Mouse (Mus musculus) B cell, adult 2 months (primary cell): ENCODE results near the gene Hydin.
"Not testable (repeated sequence)": the region's sequence is repeated elsewhere in the genome, so short reads cannot be mapped to it uniquely, and the experiment has no call there.

Experiments
- DNase-seq, 2 experiments: peaks; one replicate each; pipeline ENCODE4 v3.0.0; 2022

Hydin gene

DNA sequence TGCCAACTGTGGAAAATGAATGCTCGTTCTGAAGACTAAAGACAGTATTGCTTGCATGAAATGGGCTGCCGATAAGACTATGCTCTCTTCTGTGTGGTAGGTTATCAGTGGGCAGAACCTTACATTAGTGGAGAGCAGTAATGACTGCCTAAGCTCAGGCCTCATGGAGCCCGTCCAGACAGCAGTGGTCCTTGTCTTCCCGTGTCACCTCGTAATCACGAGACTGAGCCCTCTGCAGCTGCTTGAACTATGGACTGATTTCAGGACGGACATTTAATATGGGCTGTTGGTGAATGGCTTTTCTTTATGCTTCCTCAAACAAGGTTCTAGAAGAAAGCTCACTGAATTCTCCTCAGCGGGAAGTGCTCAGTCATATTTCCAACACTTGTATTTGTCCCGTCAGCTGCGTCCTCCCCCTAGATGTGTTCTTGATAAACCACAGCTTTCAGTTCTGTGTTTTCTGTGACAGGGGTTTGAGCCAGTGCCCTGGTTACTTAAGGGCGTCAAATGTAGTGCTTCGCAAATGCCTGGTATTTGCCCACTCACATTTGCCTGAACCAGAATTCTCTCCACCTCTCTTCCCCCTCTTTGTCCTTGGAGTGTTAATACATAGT, 73.4 kb downstream of the Hydin start:
- DNase-seq = no peak

DNA sequence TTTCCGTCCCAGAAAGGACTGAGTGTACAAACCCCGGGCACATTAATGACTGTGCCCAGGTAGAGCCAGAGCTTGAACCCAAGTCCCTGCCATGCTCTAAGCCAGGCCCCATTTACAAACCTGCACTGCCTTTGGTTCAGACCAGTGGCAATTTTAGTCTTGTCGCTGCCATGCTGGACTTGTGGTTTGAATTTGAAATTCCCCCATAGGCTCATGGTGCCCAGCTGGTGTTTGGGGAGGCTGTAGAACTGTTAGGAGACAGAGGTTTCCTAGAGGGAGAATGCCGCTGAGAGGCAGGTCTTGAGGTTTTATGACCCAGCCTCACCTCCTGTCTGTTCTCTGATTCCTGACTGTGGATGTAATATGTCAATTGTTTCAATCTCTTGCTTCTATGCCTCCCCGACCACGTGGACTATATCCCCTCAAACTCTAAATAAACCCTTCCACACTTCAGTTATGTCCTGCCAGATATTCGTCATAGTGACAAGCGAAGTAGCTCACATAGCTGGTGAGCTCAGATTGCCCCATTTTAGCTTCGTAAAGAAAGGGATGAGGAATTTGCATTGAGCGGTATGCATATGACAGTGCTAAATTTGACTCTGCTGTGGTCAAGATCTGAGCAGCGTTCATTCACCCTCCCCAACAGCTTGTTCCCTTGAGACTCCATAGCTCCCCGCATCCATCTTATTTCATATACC, 79.1 kb downstream of the Hydin start:
- no peak for DNase-seq

GRCm38 (mm10) chr8:110346915-110347314, 80.1 kb downstream of the Hydin start:
- no peak for DNase-seq

DNA sequence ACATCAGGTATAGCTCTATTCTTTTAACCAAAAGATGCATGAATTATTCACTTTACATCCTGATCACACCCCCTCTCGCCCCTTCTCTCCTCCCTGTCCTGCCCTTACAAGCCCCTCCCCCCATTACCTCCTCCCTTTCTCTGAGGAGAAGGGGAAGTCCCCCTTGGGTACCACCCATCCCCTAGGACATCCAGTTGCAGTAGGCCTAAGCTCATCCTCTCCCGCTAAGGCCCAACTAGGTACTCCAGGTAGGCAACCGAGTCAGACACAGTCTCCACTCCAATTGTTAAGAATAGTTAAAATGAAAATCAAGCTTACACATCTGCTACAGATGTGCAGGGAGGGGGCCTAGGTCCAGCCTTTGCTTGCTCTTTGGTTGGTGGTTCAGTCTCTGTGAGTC, 83.9 kb downstream of the Hydin start:
- DNase-seq = no peak

- DNase-seq = no peak
Observed at GRCm38 (mm10) chr8:110351909-110352308, 85.1 kb downstream of the Hydin start.

DNA sequence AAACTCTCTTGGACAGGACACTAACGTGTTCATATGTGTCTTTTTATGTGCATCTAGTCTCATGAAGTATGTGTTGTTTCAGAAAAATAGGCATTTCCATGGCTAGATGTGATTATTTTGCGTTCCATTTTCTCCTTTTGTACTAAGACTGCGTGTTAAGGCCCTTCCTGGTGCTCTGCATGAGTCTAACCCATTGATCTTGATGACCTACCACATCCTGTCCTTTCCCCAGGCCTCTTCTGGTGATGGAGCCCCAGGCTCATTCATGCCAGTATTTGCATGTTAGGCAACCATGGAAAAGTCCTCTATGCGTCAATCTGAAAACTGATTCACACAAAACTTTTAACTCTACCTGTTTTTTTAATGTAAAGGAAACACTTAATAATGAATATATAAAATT, 96.2 kb downstream of the Hydin start:
- no peak for DNase-seq

DNA sequence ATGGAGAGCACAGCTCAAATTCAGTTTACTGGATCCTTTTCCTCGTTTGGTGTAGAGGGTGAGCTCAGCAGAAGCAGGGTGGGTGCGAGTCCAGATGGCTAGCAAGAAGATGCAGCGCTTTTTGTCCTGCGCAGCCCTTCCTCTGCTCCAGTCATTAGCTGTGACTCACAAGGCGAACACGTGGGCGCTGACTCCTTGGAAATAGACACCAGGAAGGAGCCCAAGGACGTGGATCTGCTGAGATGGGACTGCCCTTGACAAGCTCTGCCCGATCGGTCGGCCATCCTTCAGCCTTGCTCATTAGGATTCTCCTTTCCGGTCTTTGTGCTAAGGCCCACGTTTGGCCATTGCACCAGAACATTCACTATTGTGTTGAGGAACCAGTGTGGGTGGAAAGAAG, 106.1 kb downstream of the Hydin start:
- no peak for DNase-seq

GRCm38 (mm10) chr8:110373695-110374094, 106.9 kb downstream of the Hydin start:
- no peak for DNase-seq

GRCm38 (mm10) chr8:110382751-110383150, 116.0 kb downstream of the Hydin start:
- DNase-seq = no peak

GRCm38 (mm10) chr8:110384632-110385031, 117.9 kb downstream of the Hydin start:
- not testable (repeated sequence) for DNase-seq

DNA sequence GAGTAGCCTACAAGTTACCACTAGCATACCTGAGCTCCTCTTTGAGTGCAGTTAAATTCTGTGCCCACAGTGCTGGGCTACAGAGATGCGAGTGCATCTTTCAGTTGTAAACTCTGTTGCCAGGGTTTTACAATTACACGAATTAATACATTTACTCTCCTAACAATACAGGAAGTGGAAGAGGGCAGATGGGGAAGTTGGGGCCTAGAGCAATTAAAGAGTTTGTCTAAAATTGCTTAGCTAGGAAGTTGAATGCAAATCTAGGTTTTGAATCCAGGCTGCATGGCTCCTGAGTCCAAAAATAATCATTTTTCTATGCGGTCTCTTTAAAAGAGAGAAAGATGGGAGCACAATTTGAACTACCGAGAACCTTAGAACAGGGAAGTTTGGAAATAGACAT, 128.9 kb downstream of the Hydin start:
- DNase-seq = no peak

- DNase-seq = no peak
Observed at GRCm38 (mm10) chr8:110400536-110400935, 133.8 kb downstream of the Hydin start.

DNA sequence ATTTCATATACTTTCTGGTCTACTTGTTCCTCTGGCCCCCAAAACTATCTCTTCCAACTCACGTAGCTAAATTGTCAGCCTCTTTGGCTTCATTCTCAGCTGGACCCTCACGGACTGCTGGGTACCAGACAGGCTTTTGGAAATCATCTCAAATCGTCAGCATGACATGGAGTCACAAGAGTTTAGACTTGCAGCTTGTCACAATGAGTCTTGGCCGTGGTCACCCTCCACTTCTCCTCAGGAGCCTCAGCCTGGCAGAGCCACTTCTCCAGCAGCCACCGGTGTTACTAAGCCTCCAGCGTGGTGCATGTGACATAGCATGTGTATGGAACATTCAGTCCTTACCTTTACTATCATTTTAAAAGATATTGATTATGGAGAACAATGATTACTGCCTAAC, 135.5 kb downstream of the Hydin start:
- DNase-seq = no peak

DNA sequence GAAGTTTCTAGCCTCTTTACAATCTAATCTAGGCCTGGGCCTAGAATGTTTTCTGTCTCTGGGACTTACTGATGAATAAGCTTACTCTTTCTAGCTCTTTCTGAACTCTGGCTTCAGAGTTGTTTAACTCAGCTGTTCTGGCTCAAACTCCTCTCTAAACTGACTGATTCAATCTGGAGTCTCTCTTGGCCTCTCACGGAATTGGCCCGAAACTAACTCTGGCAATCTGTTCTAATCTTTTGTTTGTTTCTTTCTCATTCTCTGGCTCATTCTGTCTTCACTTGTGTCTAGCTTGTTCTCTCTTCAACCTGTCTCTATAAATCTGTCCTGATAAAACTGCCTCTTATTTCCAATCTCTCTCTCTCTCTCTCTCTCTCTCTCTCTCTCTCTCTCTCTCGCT, 137.7 kb downstream of the Hydin start:
- no peak for DNase-seq

DNA sequence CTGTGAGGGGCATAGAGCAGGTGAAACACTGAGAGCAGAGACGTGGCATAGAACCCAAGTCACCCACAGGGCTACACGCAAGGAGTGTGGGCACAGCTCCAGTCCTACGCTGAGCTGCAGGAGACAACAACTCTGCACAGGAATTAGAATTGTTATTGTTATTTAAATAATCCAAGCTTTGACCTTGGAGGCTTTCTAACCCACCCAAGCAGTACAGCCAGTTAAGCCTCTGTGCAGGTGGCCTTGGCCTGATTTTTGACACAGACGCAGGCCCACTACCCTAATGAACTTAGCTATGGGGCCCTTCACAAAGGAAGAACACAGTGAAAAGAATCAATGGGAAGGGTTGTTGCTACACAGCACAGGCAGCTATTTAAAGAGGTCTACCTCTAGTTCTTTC, 148.3 kb downstream of the Hydin start:
- no peak for DNase-seq

DNA sequence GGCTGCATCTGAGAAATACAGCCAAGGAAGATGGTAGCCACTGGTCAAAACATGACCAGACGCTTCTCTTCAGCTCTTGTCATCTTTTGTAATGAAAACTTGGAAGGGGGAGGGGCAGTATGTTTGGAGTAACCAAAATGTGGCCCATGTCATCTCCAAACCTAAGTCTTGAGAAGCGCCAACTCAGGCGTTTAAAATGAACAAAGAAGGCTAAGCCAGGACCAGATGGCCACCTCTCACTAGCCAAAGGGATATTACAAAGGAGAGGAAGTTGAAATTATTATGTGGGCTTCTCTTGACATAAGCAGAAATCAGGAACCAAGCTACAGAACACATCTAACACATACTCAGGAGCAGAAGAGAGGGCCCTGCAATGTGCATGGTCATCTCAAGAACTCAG, 150.2 kb downstream of the Hydin start:
- no peak for DNase-seq

DNA sequence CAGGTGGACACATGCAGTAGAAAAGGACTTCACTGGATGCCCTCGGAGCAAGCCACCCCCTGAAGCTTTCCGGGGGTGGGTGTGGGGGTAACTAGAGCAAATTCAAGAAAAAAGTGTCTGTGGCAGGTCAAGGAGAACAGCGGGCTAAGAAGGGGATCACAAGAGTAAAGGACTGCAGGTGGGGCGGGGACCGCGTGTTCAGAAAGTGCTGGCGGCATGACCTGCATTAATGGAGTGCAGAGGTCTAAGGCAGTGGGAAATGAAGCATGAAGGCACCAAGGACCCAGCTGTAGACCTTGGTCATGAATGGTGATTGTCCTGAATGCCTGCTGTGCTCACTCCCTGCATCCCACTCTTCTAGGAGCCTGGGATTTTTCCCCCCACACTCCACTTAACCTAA, 151.0 kb downstream of the Hydin start:
- no peak for DNase-seq

- no peak for DNase-seq
Observed at GRCm38 (mm10) chr8:110419711-110420110, 152.9 kb downstream of the Hydin start.

DNA sequence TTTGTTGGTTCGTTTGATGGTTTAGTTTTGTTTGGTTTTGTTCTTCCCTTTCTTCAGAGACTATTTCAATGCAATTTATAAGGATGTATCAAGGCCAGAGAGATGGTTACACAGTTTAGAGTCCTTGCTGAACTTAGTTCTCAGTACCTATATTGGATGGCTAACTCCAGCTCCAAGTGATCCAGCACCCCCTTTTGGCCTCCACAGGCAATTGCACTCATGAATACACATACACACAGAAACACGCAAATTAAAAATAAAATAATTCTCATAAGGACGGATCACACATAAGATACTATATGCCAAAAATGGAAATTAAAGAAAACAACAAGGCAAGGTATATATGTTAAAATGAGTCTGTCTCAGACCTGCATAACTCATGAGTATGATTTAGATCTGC, 153.4 kb downstream of the Hydin start:
- DNase-seq = no peak

- no peak for DNase-seq
Observed at GRCm38 (mm10) chr8:110424146-110424545, 157.4 kb downstream of the Hydin start.

DNA sequence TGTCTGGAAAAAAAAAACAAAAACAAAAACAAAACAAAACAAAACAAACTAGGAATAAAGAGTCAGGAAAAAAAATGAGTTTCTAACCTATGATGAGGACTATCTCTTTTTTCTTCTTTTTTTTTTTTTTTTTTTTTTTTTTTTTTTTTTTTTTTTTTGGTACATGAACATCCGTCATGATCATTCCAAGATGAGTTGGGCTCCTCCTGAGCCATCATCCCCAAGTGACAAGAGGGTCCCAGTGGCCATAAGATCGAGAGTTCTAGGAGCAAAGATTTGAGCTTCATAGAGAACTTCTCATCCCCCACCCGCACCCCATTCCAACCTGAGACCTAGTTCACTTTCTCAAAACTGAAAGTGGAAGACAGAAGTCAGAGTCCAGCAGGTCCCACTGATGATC, 164.6 kb downstream of the Hydin start:
- no peak for DNase-seq

- DNase-seq = no peak
Observed at GRCm38 (mm10) chr8:110440528-110440927, 173.8 kb downstream of the Hydin start.

DNA sequence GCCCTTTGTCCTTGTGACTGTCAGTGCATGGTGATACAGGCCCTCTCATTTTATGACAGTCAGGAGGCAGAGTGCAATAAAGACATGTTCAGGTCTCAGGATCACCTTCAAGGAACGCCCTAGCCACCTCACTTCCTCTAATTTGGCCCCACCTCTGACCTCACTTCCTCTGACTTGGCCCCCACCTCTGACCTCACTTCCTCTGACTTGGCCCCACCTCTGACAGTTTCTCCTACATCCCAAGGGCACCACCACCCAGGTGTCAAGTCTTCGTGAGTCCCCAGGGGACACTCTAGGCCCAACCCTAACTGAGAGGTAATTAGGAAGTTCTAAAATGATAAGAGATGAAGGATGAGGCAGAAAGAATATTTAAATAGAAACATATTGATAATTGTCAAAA, 177.5 kb downstream of the Hydin start:
- no peak for DNase-seq

- no peak for DNase-seq
Observed at GRCm38 (mm10) chr8:110450463-110450862, 183.7 kb downstream of the Hydin start.

DNA sequence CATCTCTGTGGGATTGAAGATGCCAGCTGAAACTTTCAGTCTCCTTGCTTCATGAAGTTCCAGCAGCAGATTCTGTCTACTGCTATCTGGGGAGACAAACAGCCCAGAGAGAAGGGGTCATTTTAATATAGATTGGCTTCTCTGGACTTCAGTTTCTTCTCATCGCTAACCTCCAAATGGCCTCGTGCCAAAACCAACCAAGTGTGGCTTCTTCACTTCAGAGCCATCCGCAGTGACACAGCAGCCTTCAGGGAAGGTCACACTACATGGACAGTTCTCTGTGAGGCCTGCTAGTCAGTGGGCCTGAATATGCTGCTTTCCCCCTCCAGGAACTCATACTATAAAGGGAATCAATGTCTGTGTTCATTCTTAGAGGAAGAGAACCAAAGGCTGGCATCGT, 187.7 kb downstream of the Hydin start:
- no peak for DNase-seq
